Mouse (Mus musculus) lung, embryonic 16.5 days (tissue): ENCODE data around the gene Galnt12. TPM values are rescaled to one million over a fixed set of nuclear protein-coding genes. Genes with fewer than 3 reads are reported as not detected.

Source experiments
- ATAC-seq: fragments of 200-750 bp; cut with Nextera tagmentation; 2 replicates; pipeline ENCODE4 v1.8.0; 2017; ENCODE audit warnings: low read depth, mild to moderate bottlenecking, moderate library complexity
- H3K27ac ChIP-seq: fragments of 300-500 bp; sonication (generic); 2 replicates; pipeline ENCODE4 v1.5.1; 2014; ENCODE audit warnings: mild to moderate bottlenecking, control low read depth, low read length
- H3K27me3 ChIP-seq: fragments of 300-500 bp; sonication (generic); 2 replicates; pipeline ENCODE4 v1.6.1; 2014; ENCODE audit warnings: low read depth, low read length, mixed read lengths; ENCODE audit not compliant: control insufficient read depth, insufficient read depth
- H3K36me3 ChIP-seq: fragments of 300-500 bp; sonication (generic); 2 replicates; pipeline ENCODE4 v1.6.1; 2014; ENCODE audit warnings: low read length; ENCODE audit not compliant: control insufficient read depth, insufficient read depth
- H3K4me1 ChIP-seq: fragments of 300-500 bp; sonication (generic); replicated peaks from 2 replicates; pipeline ENCODE4 v1.6.1; 2014; ENCODE audit warnings: low read length, mixed read lengths; ENCODE audit not compliant: control insufficient read depth, insufficient read depth
- H3K4me2 ChIP-seq: fragments of 300-500 bp; sonication (generic); 2 replicates; pipeline ENCODE4 v1.6.1; 2014; ENCODE audit warnings: low read depth, low read length, control low read depth
- H3K4me3 ChIP-seq: fragments of 300-500 bp; sonication (generic); 2 replicates; pipeline ENCODE4 v1.5.1; 2014; ENCODE audit warnings: mild to moderate bottlenecking, low read length, control low read depth
- H3K9ac ChIP-seq: fragments of 300-500 bp; sonication (generic); 2 replicates; pipeline ENCODE4 v1.6.1; 2014; ENCODE audit warnings: low read length, control low read depth
- H3K9me3 ChIP-seq: fragments of 300-500 bp; sonication (generic); 2 replicates; pipeline ENCODE4 v1.6.1; 2016; ENCODE audit warnings: low read length; ENCODE audit not compliant: control insufficient read depth
- WGBS: fragments of 180-500 bp; shearing (Covaris S2); extraction: QIAGEN DNeasy Blood & Tissue Kit; methylation state at CpG from one replicate; pipeline ENCODE4 v1.1.7; 2014; 5-methylcytosine and 5-hydroxymethylcytosine counted together
- polyA plus RNA-seq: library from polyadenylated mRNA; unstranded; fragments of >200 nt; fragmentation: Nextera tagmentation; extraction: Ambion mirVana; gene quantifications from 2 replicates; pipeline ENCODE4 v1.2.1, GENCODE M21; 2015

The Galnt12 gene
- polyA plus RNA-seq, 1 experiment from 2014 or later = 7.9 TPM

DNA sequence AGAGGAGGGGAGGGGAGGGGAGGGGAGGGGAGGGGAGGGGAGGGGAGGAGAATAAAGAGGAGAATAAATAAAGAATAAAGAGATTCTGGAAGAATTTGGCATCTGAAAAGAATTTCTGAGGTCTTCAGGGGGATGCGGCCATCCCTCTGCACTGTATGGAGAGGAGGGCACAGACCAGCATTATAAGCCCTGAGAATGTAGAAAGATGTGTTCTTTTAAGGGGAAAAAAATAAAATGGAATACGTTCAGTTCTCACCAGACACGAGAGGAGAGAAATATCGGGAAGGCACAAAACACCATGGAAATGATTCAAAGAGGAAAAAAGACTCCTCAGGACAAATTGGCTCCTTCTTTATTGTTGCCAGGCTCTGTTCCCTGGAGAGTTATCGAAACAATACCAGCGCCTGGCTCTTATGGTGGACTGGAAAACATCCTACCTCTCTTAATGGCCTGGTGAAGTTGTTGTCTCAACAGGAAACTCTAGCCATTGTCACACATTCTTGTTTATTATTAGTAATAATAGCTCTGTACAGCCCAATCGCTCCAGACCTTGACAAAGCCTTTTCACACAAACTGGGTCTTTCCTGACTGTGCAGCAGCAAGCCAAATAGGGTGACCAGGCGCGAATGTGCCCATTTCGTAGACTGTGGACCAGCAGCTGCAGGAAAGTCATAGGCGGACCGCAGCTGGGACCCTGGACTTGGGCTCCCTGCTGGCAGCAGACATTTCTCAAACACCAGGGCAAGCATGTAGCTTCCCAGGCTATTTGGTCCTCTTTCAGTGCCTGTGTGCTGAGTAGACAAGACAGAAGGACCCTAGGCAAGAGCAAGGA lies 70.3 kb downstream of the Galnt12 start:
- H3K4me2 ChIP-seq = no peak overlapping the region
- no peaks in the 10 kb centered on the region for H3K27me3 ChIP-seq
- H3K36me3 ChIP-seq = no peaks in the 10 kb centered on the region
- no peak overlapping the region for H3K9ac ChIP-seq
- ATAC-seq = peak; percentile 47
- H3K4me3 ChIP-seq = no peak overlapping the region
- H3K27ac ChIP-seq = peak overlapping the region; percentile 33; the same call in 1 of the 2 replicates
- 0 out of 2 replicates have a peak, but pooled peaks cover 2% of the 10 kb centered on the region for H3K4me1 ChIP-seq
- no peaks in the 10 kb centered on the region for H3K9me3 ChIP-seq
- 61% methylated on average over 12 of the region's 12 CpGs for WGBS

DNA sequence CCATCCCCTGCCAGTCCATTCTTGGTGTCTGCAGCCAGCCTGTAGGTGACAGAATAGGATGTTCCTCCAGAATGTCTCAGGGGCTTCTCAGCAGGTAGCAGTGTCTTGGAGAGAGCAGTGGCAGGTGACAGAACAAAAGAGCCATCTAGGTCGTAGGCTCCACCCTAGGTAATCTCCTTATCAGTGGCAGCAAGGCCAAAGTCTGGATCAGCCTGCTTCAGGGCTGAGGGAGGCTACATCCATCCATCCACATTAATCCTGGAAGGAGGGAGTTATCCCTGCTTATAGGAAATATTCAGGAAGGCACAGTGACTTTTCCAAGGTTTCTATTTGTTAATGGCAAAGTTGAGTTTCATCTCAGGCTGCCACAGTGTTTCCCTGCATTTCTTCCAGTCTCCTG lies 80.6 kb downstream of the Galnt12 start:
- Histone ChIP-seq H3K27ac (no peak overlapping the region), H3K4me2 (no peak overlapping the region), H3K9me3 (no peaks in the 10 kb centered on the region), H3K36me3 (no peaks in the 10 kb centered on the region), H3K27me3 (no peaks in the 10 kb centered on the region), H3K9ac (no peak overlapping the region), H3K4me3 (no peak overlapping the region), H3K4me1 (no peaks in the 10 kb centered on the region)
- 27% methylated on average over 1 of the region's 1 CpGs for WGBS
- no peak for ATAC-seq

Other genes with a start within 250 kb of the Galnt12 start
- gene Gabbr2, start 100.0 kb upstream of the Galnt12 start, polyA plus RNA-seq = 0.09 TPM in 1 of 2 replicates, not detected in the other
- gene Anks6, start 34.5 kb upstream of the Galnt12 start, polyA plus RNA-seq = 2.4 TPM in 2 replicates
- 31.0 TPM in 2 replicates for gene Col15a1, start 116.3 kb downstream of the Galnt12 start, polyA plus RNA-seq